Mouse (Mus musculus) erythroblast, adult 5-6 weeks (primary cell): Measurements from ENCODE around the gene Hyls1. TPM values are rescaled to one million over a fixed set of nuclear protein-coding genes. Genes with fewer than 3 reads are reported as not detected.

Experiments
- ATAC-seq: replicated peaks from 2 replicates; pipeline ENCODE4 v1.8.0; 2016; ENCODE audit warnings: moderate number of reproducible peaks, mild to moderate bottlenecking, moderate TSS enrichment, inconsistent platforms; ENCODE audit not compliant: poor library complexity, low FRiP score, severe bottlenecking
- total RNA-seq, 2 experiments: library from RNA; stranded (forward) in 1 of 2; stranded (reverse) in 1 of 2; fragments of 150-400 nt in 1 of 2; fragments of 200-764, 138-1000 nt in 1 of 2; gene quantifications; 2 replicates each; pipeline versions ENCODE4 v1.2.3 to v1.2.4; 2015 to 2017; ENCODE audit warnings: low replicate concordance in 2 of 2

The Hyls1 gene
- total RNA-seq, 2 experiments from 2014 or later, result 5.5 to 15.4 TPM

GRCm38 (mm10) chr9:35513900-35514299, 56.3 kb downstream of the Hyls1 start:
- ATAC-seq, result no peak

Other genes with a start within 250 kb of the Hyls1 start
- gene Cdon, start 149.3 kb downstream of the Hyls1 start, total RNA-seq (2015; ENCODE audit: low replicate concordance), result 0.58 TPM in 1 of 2 replicates, not detected in the other
- 0.09 TPM in 1 of 2 replicates, not detected in the other for gene Cdon, start 149.3 kb downstream of the Hyls1 start, total RNA-seq (2017; ENCODE audit: low replicate concordance)
- not detected in 2 replicates for gene Gm1113, start 52.1 kb downstream of the Hyls1 start, total RNA-seq (2015; ENCODE audit: low replicate concordance)
- gene Gm1113, start 52.1 kb downstream of the Hyls1 start, total RNA-seq (2017; ENCODE audit: low replicate concordance), result not detected in 2 replicates
- 0.21 TPM in 1 of 2 replicates, not detected in the other for gene Ddx25, start 11.9 kb downstream of the Hyls1 start, total RNA-seq (2015; ENCODE audit: low replicate concordance)
- gene Ddx25, start 11.9 kb downstream of the Hyls1 start, total RNA-seq (2017; ENCODE audit: low replicate concordance), result not detected in 2 replicates
- 1.5 and 9.4 TPM in 2 replicates for gene Pus3, start 11.8 kb downstream of the Hyls1 start, total RNA-seq (2015; ENCODE audit: low replicate concordance)
- 3.4 and 6.0 TPM in 2 replicates for gene Pus3, start 11.8 kb downstream of the Hyls1 start, total RNA-seq (2017; ENCODE audit: low replicate concordance)
- gene Pate2, start 114 bp downstream of the Hyls1 start, total RNA-seq (2015; ENCODE audit: low replicate concordance), result not detected in 2 replicates
- not detected in 2 replicates for gene Pate2, start 114 bp downstream of the Hyls1 start, total RNA-seq (2017; ENCODE audit: low replicate concordance)
- not detected in 2 replicates for gene Pate4, start 41.5 kb upstream of the Hyls1 start, total RNA-seq (2015; ENCODE audit: low replicate concordance)
- not detected in 2 replicates for gene Pate4, start 41.5 kb upstream of the Hyls1 start, total RNA-seq (2017; ENCODE audit: low replicate concordance)
- gene Pate3, start 77.8 kb upstream of the Hyls1 start, total RNA-seq (2015; ENCODE audit: low replicate concordance), result not detected in 2 replicates
- gene Pate3, start 77.8 kb upstream of the Hyls1 start, total RNA-seq (2017; ENCODE audit: low replicate concordance), result not detected in 2 replicates
- gene Pate1, start 117.0 kb upstream of the Hyls1 start, total RNA-seq (2015; ENCODE audit: low replicate concordance), result not detected in 2 replicates
- not detected in 2 replicates for gene Pate1, start 117.0 kb upstream of the Hyls1 start, total RNA-seq (2017; ENCODE audit: low replicate concordance)
- gene Gm17677, start 170.7 kb upstream of the Hyls1 start, total RNA-seq (2015; ENCODE audit: low replicate concordance), result not detected in 2 replicates
- gene Gm17677, start 170.7 kb upstream of the Hyls1 start, total RNA-seq (2017; ENCODE audit: low replicate concordance), result not detected in 2 replicates
- not detected in 2 replicates for gene Gm17727, start 207.7 kb upstream of the Hyls1 start, total RNA-seq (2015; ENCODE audit: low replicate concordance)
- gene Gm17727, start 207.7 kb upstream of the Hyls1 start, total RNA-seq (2017; ENCODE audit: low replicate concordance), result not detected in 2 replicates
- not detected in 2 replicates for gene Gm27235, start 219.7 kb upstream of the Hyls1 start, total RNA-seq (2015; ENCODE audit: low replicate concordance)
- gene Gm27235, start 219.7 kb upstream of the Hyls1 start, total RNA-seq (2017; ENCODE audit: low replicate concordance), result not detected in 2 replicates
- not detected in 2 replicates for gene D730048I06Rik, start 219.7 kb upstream of the Hyls1 start, total RNA-seq (2015; ENCODE audit: low replicate concordance)
- gene D730048I06Rik, start 219.7 kb upstream of the Hyls1 start, total RNA-seq (2017; ENCODE audit: low replicate concordance), result not detected in 2 replicates